Mouse (Mus musculus): ENCODE data around the gene Pxt1. TPM values are rescaled to one million over a fixed set of nuclear protein-coding genes. Genes with fewer than 3 reads are reported as not detected.

Gene Pxt1
- polyA plus RNA-seq, 1 experiment from 2014 or later: 0.21 TPM

DNA sequence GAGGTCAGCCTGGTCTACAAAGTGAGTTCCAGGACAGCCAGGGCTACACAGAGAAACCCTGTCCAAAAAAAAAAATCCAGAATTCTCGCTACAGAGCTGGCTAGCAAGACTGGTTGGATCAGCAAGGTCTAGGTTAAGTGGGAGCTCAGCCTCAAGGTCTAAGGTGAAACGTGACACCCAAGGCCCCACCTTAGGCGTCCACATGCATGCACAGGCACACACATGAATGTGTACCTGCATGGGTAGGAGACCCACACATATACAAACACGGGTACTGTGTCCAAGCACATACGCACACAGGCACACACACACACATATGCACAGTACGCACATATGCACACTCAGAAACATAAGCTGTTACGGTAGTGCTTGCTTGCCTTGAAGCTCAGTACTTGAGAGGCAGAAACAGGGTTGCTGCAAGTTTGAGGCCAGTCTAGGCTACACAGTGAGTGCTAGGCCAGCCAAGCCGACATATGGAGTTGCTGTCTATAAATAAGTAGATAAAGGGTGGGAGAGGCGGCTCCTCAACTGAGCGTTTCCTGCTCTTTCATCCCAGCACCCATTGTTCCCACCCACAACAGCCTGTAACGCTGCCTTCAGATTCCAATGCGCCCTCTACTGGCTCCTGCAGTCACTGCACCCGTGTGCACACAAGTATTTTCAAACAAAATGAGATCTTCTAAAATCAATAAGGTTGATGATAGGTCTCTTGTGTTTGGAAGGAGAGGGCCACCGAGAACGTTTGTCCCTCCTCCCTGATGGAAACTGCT, 16.6 kb downstream of the Pxt1 start:
- Histone ChIP-seq H3K4me2 (no peak overlapping the region), H3K4me1 (peaks cover 52% of the 10 kb centered on the region), H3K9me3 (replicated peaks) (no peaks in the 10 kb centered on the region), H3K27ac (no peak overlapping the region), H3K36me3 (no peaks in the 10 kb centered on the region), H3K27me3 (no peaks in the 10 kb centered on the region), H3K9ac (no peak overlapping the region), H3K4me3 (replicated peaks) (no peak overlapping the region)
- 46% methylated on average over 15 of the region's 15 CpGs for WGBS
- no peak for ATAC-seq (replicated peaks; ENCODE audit: low FRiP score)

DNA sequence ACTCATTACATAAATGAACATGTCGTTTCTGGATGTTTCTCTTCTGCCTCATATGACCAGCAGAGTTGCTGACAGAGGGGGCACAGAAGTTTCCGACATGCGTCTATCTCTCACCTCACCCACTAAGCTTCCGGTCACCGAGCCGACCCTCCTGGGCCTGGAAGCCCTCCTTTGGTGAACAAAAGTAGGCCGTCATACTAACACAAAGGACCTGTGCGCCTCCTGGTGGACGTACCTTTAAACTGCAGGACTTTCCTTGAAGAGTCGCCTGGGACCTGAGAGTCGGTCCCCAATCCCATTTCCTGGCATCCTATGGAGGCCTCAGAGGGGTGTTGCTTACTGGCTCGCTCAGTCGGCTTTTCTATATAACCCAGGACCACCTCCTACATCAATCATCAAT, 17.3 kb downstream of the Pxt1 start:
- no peak overlapping the region for H3K27ac ChIP-seq
- WGBS: 14% methylated on average over 13 of the region's 13 CpGs
- no peaks in the 10 kb centered on the region for H3K27me3 ChIP-seq
- ATAC-seq (replicated peaks; ENCODE audit: low FRiP score): no peak
- H3K4me1 ChIP-seq: peaks cover 48% of the 10 kb centered on the region
- H3K9ac ChIP-seq: no peak overlapping the region
- no peaks in the 10 kb centered on the region for H3K36me3 ChIP-seq
- 0 out of 2 replicates have a peak overlapping the region, but pooled peaks have one; percentile 26 for H3K4me2 ChIP-seq
- H3K9me3 ChIP-seq (replicated peaks): no peaks in the 10 kb centered on the region
- no peak overlapping the region for H3K4me3 ChIP-seq (replicated peaks)

DNA sequence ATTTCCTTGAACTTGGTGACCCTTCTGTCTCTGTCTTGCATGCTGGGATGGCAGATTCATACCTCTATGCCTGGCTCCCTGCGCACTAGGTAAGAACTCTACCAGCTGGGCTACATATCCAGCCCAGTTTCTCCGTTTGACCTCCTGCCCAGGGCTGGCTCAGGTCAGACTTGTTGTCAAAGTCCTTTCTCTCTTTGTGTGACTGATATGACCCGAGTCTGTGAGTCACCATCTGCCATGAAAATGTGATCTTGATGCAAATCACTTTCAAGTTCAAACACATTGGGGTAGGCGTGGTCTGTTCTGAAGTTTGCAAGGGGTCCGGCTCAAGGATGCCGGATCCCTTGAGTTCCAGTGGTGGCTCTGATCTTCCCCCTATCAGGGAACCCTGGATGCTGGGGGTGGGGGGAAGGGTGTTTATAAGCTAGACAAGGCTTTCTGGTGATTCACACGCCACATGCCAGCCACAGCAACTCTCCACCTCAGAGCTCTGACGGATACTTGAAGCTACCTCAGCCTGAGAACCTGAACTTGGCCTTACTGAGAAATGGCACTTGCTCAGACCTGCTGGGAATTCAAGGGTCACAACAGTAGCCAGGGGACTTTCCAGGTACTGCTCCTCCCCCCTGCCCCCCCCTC, 18.6 kb downstream of the Pxt1 start:
- H3K9ac ChIP-seq: no peak overlapping the region
- peaks cover 35% of the 10 kb centered on the region for H3K4me1 ChIP-seq
- H3K27me3 ChIP-seq: no peaks in the 10 kb centered on the region
- ATAC-seq (replicated peaks; ENCODE audit: low FRiP score): no peak
- no peak overlapping the region for H3K4me3 ChIP-seq (replicated peaks)
- no peak overlapping the region for H3K4me2 ChIP-seq
- WGBS: 81% methylated on average over 8 of the region's 8 CpGs
- no peaks in the 10 kb centered on the region for H3K36me3 ChIP-seq
- H3K9me3 ChIP-seq (replicated peaks): no peaks in the 10 kb centered on the region
- no peak overlapping the region for H3K27ac ChIP-seq

GRCm38 (mm10) chr17:28922096-28922495, 21.5 kb downstream of the Pxt1 start:
- peaks cover 31% of the 10 kb centered on the region for H3K4me1 ChIP-seq
- H3K27me3 ChIP-seq: no peaks in the 10 kb centered on the region
- no peak overlapping the region for H3K4me3 ChIP-seq (replicated peaks)
- H3K9ac ChIP-seq: no peak overlapping the region
- no peak overlapping the region for H3K4me2 ChIP-seq
- H3K27ac ChIP-seq: no peak overlapping the region
- H3K9me3 ChIP-seq (replicated peaks): no peaks in the 10 kb centered on the region
- no peaks in the 10 kb centered on the region for H3K36me3 ChIP-seq
- 66% methylated on average over 6 of the region's 6 CpGs for WGBS
- no peak for ATAC-seq (replicated peaks; ENCODE audit: low FRiP score)

GRCm38 (mm10) chr17:28921086-28921485, 22.6 kb downstream of the Pxt1 start:
- Histone ChIP-seq H3K4me2 (no peak overlapping the region), H3K9me3 (replicated peaks) (no peaks in the 10 kb centered on the region), H3K36me3 (no peaks in the 10 kb centered on the region), H3K27ac (no peak overlapping the region), H3K4me3 (replicated peaks) (no peak overlapping the region), H3K27me3 (no peaks in the 10 kb centered on the region), H3K9ac (no peak overlapping the region), H3K4me1 (peaks cover 25% of the 10 kb centered on the region)
- no peak for ATAC-seq (replicated peaks; ENCODE audit: low FRiP score)
- 77% methylated on average over 8 of the region's 8 CpGs for WGBS

DNA sequence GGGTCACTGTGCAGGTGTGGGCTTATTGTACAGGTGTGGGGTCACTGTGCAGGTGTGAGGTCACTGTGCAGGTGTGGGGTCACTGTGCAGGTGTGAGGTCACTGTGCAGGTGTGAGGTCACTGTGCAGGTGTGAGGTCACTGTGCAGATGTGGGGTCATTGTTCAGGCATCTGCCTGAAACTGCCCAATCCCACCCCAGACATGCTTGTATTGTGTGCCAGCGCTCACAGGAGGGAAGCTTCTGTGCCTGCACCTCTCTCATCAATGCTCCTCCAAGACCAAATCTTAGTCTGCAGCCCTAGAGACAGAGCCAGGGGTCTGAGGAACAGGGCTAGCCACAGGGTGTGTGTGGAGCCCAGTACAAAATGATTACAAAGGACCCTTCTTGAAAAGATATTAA, 27.1 kb downstream of the Pxt1 start:
- Histone ChIP-seq H3K4me2 (no peak overlapping the region), H3K9ac (no peak overlapping the region), H3K4me1 (no peaks in the 10 kb centered on the region), H3K27me3 (no peaks in the 10 kb centered on the region), H3K9me3 (replicated peaks) (no peaks in the 10 kb centered on the region), H3K4me3 (replicated peaks) (no peak overlapping the region), H3K27ac (no peak overlapping the region), H3K36me3 (no peaks in the 10 kb centered on the region)
- WGBS: 96% methylated on average over 1 of the region's 1 CpGs
- ATAC-seq (replicated peaks; ENCODE audit: low FRiP score): no peak

GRCm38 (mm10) chr17:28915060-28915628, 28.5 kb downstream of the Pxt1 start, which contains the start of gene 4930539E08Rik:
Gene 4930539E08Rik, minus strand, starts transcription at chr17:28915324.
- Histone ChIP-seq H3K9me3 (replicated peaks) (no peaks in the 10 kb centered on the region), H3K4me1 (peaks cover 1% of the 10 kb centered on the region; the same call in 1 of the 2 replicates), H3K4me2 (no peak within 1 kb of the TSS), H3K36me3 (no peaks in the 10 kb centered on the region), H3K27me3 (no peaks in the 10 kb centered on the region), H3K4me3 (replicated peaks) (no peak within 1 kb of the TSS), H3K9ac (no peak within 1 kb of the TSS), H3K27ac (no peak within 1 kb of the TSS)
- WGBS: 65% methylated on average over 12 of the region's 12 CpGs
- ATAC-seq (replicated peaks; ENCODE audit: low FRiP score): no peak

DNA sequence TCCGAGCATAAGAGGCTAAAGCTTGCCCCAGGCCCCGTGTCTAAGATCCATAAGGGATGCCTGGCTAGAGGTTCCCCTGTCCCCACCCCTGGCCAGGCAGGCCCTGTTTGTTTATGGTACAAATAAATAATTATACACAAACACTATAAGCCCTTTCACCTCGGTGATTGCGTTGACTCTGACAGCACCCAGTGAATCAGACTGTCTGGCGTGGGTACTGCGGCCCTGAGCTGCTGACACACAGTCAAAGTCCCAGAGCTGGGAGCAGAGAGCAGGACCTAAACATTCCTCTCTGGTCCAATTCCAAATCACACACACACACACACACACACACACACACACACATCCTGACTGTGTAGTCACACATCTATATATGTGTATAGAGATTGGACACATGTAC, 29.7 kb downstream of the Pxt1 start:
- H3K27ac ChIP-seq: no peak overlapping the region
- peaks cover 13% of the 10 kb centered on the region for H3K4me1 ChIP-seq
- H3K9me3 ChIP-seq (replicated peaks): no peaks in the 10 kb centered on the region
- no peak overlapping the region for H3K9ac ChIP-seq
- no peak overlapping the region for H3K4me3 ChIP-seq (replicated peaks)
- 78% methylated on average over 6 of the region's 6 CpGs for WGBS
- no peaks in the 10 kb centered on the region for H3K36me3 ChIP-seq
- H3K27me3 ChIP-seq: no peaks in the 10 kb centered on the region
- no peak overlapping the region for H3K4me2 ChIP-seq
- no peak for ATAC-seq (replicated peaks; ENCODE audit: low FRiP score)

- Histone ChIP-seq H3K9me3 (replicated peaks) (no peaks in the 10 kb centered on the region), H3K27me3 (peaks cover 4% of the 10 kb centered on the region; the same call in 1 of the 2 replicates), H3K4me1 (peaks cover 13% of the 10 kb centered on the region), H3K27ac (no peak overlapping the region), H3K4me2 (no peak overlapping the region), H3K36me3 (no peaks in the 10 kb centered on the region), H3K4me3 (replicated peaks) (no peak overlapping the region), H3K9ac (no peak overlapping the region)
- ATAC-seq (replicated peaks; ENCODE audit: low FRiP score): no peak
- 79% methylated on average over 5 of the region's 5 CpGs for WGBS
Observed at GRCm38 (mm10) chr17:28913200-28913599, 30.4 kb downstream of the Pxt1 start.

- 24% methylated on average over 7 of the region's 7 CpGs for WGBS
- ATAC-seq (replicated peaks; ENCODE audit: low FRiP score): no peak; the same call in 1 of the 2 replicates
Observed at GRCm38 (mm10) chr17:28910139-28910538, 33.5 kb downstream of the Pxt1 start.

GRCm38 (mm10) chr17:28909252-28909941, 34.2 kb downstream of the Pxt1 start:
- H3K4me1 ChIP-seq: peaks cover 21% of the 10 kb centered on the region
- no peak overlapping the region for H3K27ac ChIP-seq
- peaks cover 10% of the 10 kb centered on the region; the same call in 1 of the 2 replicates for H3K27me3 ChIP-seq
- H3K9me3 ChIP-seq (replicated peaks): no peaks in the 10 kb centered on the region
- no peak for ATAC-seq (replicated peaks; ENCODE audit: low FRiP score)
- 0 out of 2 replicates have a peak overlapping the region, but pooled peaks have one; percentile 39 for H3K9ac ChIP-seq
- 5% methylated on average over 28 of the region's 29 CpGs for WGBS
- H3K4me3 ChIP-seq (replicated peaks): peak overlapping the region; percentile 32
- H3K36me3 ChIP-seq: no peaks in the 10 kb centered on the region
- H3K4me2 ChIP-seq: peak overlapping the region; percentile 74

More at GRCm38 (mm10) chr17:28910139-28910538, 33.5 kb downstream of the Pxt1 start:
- H3K4me2 ChIP-seq: peak overlapping the region; percentile 74
- H3K9ac ChIP-seq: no peak overlapping the region
- H3K4me3 ChIP-seq (replicated peaks): peak overlapping the region; percentile 32; the same call in 1 of the 2 replicates
- peaks cover 10% of the 10 kb centered on the region; the same call in 1 of the 2 replicates for H3K27me3 ChIP-seq
- H3K36me3 ChIP-seq: no peaks in the 10 kb centered on the region
- H3K9me3 ChIP-seq (replicated peaks): no peaks in the 10 kb centered on the region
- H3K27ac ChIP-seq: no peak overlapping the region
- peaks cover 14% of the 10 kb centered on the region for H3K4me1 ChIP-seq

Data from kidney, embryonic 15.5 days (tissue).